Mouse (Mus musculus) small intestine, adult 2 months (tissue): ENCODE measurements at regions not wholly inside any gene's neighbourhood (a gene's known extent, or its start where the extent isn't known, plus 50 kb on each side); places are given as distances from the start of the nearest gene placed in this dataset.

Source experiments
- CTCF ChIP-seq: fragments of 200-500 bp; IDR thresholded peaks from 2 replicates; pipeline ENCODE4 v1.5.1; 2012; ENCODE audit warnings: low read depth, mild to moderate bottlenecking, control low read depth, inconsistent platforms, low read length, moderate library complexity, mixed read lengths; ENCODE audit not compliant: insufficient replicate concordance, insufficient read length; ENCODE audit errors: extremely low read depth
- POLR2A ChIP-seq: fragments of 200-500 bp; IDR thresholded peaks from 2 replicates; pipeline ENCODE4 v1.6.1; 2012; ENCODE audit warnings: low read depth, mild to moderate bottlenecking, control low read depth, inconsistent platforms, low read length, moderate library complexity

GRCm38 (mm10) chr1:81967062-81967461 is 265.9 kb upstream of the Gm9747 start:
- TF ChIP-seq CTCF (no peak), POLR2A (no peak)
